Mouse (Mus musculus) heart, adult 8-10 months (tissue): ENCODE measurements at regions not wholly inside any gene's neighbourhood (a gene's known extent, or its start where the extent isn't known, plus 50 kb on each side); places are given as distances from the start of the nearest gene placed in this dataset.

Experiments
- DNase-seq: peaks from one replicate; pipeline ENCODE4 v3.0.0; 2022; ENCODE audit warnings: low spot score

DNA sequence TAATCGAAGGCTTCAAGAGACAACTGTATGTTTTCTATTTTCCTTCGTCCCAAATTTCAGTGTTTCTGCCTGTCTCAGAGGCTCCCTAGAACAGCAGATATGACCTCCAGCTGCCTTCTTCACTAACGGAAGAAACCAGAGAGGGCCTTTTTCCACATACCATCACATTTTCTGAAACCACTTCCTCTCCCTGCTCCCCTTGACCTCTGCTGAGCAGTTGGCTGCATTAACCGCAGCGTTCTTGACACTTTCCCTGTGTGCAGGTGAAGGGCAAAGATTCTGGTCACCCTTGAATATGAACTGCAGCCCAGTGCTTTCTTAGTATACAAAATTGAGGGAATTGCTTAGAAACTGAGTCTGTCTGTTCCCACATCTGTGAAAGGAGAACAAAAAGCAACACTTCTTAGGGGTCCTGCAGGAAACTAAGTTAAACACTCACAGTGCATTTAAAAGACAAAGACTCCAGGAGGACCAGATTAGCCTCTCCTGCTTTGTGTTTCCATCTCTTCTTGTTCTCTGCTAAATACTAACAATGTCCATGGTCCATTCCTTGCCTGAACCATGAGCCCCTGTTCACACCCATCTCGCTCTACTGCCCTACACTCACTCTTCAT, 98.4 kb downstream of the Akap11 start:
- no peak for DNase-seq

- no peak for DNase-seq
These were observed 100.0 kb downstream of the Akap11 start for GRCm38 (mm10) chr14:78436586-78436985.

GRCm38 (mm10) chr14:78435982-78436381, 100.6 kb downstream of the Akap11 start:
- no peak for DNase-seq

DNA sequence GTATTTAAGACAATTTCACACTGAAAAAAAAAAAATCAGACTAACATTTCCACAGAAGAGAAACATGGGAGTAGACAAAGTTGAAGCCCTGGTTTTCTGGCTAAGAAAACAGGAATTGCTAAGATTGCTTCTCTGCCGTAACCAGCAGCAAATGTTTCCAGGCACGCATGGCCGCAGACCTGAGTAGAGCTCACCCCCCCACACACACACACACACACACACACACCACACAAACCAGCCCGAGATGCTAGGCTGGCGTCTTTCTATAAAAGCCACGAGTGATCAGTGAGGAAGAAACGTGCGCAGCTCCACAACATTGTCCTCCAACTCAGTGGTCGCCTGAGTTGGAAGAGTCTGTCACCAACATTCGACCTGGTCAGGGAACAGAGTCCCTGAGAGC, 101.0 kb downstream of the Akap11 start:
- no peak for DNase-seq

- no peak for DNase-seq
These were observed 101.9 kb downstream of the Akap11 start for GRCm38 (mm10) chr14:78434753-78435152.

DNA sequence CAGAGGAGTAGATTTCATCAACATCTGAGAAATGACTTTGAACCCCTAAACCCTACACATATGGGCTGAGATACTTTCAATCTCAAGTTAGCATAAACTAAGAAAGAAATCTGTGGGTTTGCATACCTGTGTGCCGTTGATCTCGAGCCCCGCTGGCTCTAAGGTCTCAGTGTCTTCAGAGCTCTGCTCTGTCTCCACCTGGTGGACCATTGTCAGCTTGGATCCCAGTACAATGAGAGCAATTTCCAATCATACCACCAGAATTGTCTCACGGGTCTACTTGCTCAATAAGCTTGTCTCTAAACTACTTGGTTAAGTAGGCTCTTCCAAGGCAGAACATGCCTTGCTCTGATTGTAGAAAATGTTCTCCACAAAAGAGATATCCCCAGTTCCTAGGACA, 102.5 kb downstream of the Akap11 start:
- no peak for DNase-seq

GRCm38 (mm10) chr14:78432471-78432870, 104.1 kb downstream of the Akap11 start:
- no peak for DNase-seq

DNA sequence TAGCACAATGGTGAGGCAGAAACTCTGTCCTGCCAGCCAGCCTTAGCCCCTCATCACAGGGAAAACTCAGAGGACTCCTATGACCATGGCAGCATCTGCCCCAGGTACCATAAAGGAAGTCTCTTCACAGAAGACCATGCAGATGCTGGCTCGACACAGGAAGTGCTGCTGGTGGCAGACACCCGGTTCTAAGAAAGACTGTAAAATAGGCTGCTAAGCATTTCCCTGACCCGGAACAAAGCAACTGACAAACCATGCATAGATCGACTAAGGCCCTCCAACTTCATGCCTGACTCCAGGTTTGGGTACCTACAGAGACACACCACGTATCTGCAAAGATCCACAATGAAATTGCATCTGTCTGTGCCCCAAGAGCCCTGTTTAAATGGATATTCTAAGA, 104.7 kb downstream of the Akap11 start:
- no peak for DNase-seq

GRCm38 (mm10) chr14:78431406-78431805, 105.2 kb downstream of the Akap11 start:
- DNase-seq: no peak

DNA sequence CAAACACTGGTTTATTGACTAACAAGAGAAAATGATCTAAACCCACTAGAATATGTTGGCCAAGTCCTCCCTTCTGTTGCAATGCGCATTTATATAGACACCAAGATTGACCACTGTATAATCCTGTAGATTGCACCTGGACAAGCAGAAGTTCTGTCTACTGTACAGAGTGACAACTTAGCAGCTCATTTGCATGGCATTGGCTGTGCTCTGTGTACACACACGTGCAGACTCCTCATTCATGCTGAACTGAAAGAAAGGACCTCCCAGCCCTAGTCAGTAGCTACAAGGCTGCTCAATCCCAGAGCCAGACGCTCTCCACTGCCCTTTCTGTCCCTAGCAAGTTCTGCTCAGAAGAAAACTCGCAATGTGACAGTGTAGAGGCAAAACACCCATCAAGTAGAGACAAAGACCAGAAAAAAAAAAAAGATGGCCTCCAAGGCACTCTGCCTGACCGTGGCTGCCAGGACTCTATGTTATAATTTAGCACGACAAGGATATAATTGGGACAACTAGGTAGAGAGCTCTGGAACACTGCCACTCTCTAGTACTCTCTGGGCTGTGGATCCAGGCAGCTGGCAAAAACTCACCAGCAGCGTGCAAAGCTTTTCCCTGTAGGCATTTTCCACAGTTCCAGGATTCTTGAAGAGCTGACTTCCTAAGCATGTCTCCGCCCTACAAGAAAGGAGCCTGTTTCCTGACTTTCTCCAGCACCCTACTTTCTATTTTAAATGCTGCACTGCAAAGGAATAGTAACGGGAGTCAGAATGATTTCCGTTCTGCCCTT, 108.2 kb downstream of the Akap11 start:
- DNase-seq: peak; percentile 36

DNA sequence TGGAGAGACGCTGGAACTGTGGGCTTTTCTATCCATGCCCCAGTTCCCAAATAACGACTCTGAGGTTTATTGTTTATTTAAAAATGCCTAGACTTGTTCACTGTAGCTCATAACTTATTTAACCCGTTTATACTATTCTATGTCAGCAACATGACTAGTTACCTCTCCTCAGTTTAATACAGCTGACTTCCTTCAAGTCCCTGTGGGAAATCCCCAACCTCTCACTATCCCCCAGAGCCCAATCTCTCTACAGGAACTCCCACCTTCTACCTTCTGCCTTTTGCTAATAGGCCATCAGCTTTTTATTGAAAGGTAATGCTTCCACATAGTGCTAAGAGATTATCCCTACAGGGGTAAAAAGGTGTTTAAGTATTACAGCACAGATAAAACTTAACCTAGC, 109.5 kb downstream of the Akap11 start:
- DNase-seq: no peak

DNA sequence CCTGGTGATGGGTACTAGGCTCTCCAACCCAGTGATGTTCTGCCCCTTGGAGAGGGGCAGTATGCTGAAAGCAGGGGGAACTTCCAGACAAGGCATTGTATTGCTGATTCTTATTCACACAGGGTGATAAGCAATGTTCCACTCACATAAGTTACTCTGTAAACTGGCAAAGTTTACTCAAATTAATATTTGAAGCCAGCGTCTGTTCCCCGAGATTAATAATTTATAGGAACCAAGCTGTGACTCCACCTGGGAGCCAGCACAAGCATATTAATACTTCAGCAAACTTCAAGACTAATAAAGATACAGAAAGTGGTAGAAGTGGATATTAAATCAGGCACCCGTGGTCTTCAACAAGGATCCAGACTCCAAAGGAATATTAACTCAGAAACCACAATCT, 114.0 kb downstream of the Akap11 start:
- no peak for DNase-seq

GRCm38 (mm10) chr14:78420966-78421365, 113.1 kb upstream of the Tnfsf11 start:
- DNase-seq: no peak

DNA sequence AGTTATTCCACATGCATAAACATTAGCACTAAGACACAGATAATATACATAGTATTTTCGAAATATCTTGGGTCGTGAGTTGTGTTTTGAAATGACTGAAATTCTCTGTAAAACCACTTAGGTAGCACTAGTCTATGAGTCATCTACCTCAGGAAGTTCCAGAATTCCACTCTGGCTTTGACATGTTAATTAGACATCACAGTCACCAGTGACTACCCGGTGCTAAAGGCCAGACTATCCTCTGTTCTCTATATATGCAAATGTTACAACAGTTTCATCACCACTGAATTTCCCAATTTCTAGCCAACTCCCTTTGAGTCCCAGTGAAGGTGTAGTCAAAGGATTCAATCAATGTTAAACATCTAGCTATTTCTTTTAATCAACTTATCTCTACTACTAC, 112.3 kb upstream of the Tnfsf11 start:
- DNase-seq: no peak

DNA sequence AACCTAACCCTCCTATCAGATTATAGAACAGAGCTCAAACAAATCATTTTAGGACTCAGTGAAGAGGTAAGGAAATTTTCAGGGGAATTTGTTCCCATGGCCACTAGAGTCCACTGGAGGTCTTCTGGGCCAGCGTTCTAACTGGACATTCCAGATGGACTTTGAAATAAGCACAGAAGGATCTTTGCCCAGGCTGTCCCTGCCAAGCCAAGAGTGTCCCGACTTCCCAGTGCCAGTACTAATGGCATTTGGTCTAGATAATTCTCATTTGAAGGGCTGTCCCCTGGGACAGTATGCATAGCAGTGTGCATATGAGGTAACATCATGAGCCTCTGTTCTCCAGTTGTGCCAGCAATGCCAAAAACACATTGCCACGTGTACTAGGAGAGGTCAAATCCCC, 97.7 kb upstream of the Tnfsf11 start:
- DNase-seq: no peak

DNA sequence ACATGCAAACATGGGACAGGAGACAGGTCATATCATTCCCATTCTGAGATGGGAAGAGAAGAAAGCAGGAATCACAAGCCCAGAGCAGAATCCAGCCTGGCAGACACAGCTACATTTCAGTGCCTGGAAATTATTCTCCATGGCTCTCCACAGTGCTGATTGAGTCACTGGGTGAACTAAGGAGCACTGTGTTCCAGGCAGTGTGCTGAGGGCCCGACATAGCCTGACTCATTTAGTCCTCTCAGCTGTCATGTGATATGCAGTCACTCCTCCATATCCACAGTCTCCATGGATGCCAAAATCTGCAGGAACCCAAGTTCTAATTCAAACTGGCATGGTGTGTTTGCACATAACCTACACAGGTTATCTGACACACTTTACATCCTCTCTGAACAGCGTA, 90.1 kb upstream of the Tnfsf11 start:
- DNase-seq: no peak

DNA sequence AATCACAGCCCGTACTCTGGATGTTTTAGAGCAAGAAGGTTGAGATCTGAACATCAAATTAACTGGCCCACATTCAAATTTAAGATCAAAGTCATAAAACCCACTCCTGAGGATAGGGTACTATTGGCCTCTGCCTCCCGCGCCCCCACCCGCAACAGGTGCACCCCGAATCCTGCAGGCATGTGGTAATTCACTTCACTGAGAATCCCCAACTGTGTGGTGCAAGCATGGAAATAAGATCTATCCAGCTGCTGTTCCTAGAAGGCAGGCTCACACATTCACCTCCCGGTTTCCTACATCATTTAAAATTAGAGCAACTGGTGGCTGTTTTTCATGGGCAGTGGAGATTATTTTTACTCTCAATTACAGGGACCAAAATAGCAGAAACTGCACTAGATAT, 87.8 kb upstream of the Tnfsf11 start:
- no peak for DNase-seq

- no peak for DNase-seq
These were observed 79.2 kb upstream of the Tnfsf11 start for GRCm38 (mm10) chr14:78387011-78387410.

GRCm38 (mm10) chr14:78384370-78384769, 76.5 kb upstream of the Tnfsf11 start:
- DNase-seq: no peak

DNA sequence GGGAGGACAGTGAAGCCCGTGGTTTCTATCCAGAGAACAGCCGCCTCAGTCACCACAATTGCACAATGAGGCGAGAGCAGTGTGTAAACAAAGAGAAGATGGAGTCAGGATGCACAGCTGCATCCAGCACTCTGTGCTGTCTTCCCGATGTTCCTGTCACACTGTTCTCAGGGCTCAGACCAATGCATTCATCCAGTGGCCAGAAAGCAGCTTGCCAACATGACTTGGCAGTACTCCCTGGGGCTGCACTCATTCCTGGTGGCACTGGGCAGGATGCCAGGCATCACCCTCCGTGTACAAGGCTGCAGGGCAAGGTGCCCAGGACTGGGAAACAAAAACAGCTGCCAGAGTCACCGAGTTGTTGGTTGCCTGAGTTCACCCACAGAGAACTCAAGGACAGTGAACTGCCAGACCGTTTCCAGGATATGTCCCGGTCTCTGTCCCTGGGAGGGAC, 75.4 kb upstream of the Tnfsf11 start:
- peak; percentile 90 for DNase-seq

DNA sequence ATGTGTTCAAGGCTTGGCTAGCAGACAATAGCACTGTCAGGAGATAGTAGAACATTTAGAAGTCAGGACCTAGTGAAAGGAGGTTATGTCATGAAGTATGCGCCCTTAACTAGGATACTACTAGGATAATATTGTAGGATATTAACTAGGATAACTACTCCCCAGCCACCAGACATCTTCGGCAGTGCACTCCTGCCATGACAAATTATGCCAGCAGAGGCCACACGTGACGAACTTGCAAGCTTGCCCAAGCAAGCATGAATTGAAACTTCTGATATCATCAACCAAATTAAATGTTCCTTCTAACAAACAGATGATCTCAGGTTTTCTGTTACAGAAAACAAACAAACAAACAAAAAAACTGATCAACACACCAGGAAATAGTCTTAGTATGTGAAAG, 72.2 kb upstream of the Tnfsf11 start:
- DNase-seq: no peak

- no peak for DNase-seq
These were observed 68.7 kb upstream of the Tnfsf11 start for GRCm38 (mm10) chr14:78376591-78376990.

GRCm38 (mm10) chr14:78375746-78376495, 68.1 kb upstream of the Tnfsf11 start:
- DNase-seq: no peak
